Mouse (Mus musculus) frontal cortex, postnatal 14 days (tissue): ENCODE results near the gene Arhgef3.

ENCODE experiments used
- DNase-seq, 2 experiments: peaks; one replicate each; pipeline ENCODE4 v3.0.0; 2022; ENCODE audit warnings: low spot score in 2 of 2

Gene Arhgef3

DNA sequence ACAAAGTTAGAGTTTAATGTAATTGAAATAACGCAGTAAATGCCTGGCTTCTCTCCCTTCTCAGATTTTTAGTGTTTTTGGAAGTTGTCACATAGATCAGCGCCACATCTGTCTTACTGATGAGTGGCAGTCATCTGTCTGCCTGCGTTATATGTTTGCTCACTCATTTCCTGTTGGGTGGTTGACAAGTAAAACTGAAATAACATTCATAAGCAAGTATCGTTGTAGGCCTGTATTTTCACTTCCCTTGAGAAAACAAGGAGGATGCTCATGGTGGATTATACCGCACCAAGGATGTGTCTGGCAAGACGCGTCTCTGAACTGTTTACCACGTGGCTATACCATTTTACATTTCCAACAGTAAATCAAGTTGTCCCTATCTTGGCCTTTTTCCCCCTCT, 298.0 kb downstream of the Arhgef3 start:
- DNase-seq, result no peak

DNA sequence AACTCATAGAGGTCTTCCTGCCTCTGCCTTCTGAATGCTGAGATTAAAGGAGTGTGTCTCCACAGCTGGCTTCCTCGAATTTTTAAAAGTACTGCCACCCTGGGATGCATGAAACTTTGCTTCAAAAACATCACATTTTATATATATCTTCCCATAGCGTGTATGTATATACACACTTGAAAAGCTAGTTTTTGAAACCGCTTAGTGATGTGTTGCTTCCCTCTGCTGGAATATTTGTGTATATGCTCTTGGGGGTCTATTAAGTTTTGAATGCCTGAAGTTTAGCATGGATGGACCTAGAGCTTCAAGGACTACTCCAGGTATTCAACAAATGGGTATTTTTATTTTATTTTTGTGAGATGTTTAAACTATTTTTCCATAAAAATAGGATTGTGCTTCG, 299.3 kb downstream of the Arhgef3 start:
- DNase-seq, result no peak

DNA sequence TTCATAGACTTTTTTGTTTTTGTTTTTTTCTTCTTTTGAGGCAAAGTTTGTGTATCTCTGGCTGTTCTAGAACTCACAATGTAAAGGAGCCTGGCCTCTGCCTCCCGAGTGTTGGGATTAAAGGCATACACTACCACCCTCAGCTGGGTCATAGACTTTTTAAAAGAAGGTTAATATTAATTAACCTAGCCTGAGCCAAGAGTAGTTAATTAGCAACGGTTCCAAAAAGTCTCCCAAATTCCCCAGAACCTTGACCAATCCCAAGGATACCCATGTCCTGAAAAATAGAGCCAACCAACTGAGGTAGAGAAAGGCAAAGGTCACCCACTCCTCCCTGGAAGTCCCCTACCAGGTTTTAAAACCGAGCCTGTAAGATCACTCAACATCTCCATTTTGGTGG, 306.1 kb downstream of the Arhgef3 start:
- DNase-seq, result no peak

DNA sequence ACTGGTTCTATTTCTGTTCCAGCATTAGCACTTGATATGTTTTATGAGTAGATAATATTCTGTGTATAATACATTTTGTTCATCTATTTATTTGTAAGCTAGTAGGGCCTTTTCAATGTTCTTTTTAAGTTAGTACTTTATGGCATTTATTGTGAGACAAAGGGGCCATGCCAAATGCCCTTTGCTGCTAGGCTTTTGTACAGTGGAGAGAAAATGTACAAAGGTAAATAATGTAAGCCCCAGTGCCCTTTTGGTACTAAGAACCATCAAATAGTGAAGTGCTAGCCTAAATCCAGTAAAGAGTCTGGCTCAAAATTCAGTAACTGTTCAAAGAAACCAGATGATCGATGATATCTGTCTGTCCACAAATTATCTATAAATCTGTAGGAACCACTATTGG, 307.6 kb downstream of the Arhgef3 start:
- DNase-seq, result no peak

DNA sequence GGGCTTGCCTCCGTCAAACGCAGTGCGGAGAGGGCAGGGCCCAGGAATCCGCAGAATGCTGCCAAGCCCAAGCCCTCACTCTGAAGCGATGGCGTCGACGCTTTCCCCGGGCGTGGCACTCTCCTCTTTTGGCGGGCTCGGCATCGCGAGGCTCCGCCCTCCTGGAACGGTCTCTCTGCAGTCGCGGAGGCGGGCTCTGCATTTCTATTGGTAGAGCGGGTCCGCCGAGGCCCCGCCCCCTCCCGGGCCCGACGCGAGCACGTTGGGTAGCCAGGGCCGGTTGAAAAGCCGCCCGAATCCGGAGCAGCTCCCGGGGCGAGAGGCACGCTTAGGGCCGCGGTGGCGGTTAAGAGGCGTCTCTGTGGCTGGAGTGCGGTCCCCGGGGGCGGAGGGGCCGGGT, 313.9 kb downstream of the Arhgef3 start, which contains the start of gene Fam208a:
TSS of gene Fam208a (plus strand) at position 262 of the 400 bp plus-strand sequence.
- DNase-seq, result peak; percentile 86 to 87

DNA sequence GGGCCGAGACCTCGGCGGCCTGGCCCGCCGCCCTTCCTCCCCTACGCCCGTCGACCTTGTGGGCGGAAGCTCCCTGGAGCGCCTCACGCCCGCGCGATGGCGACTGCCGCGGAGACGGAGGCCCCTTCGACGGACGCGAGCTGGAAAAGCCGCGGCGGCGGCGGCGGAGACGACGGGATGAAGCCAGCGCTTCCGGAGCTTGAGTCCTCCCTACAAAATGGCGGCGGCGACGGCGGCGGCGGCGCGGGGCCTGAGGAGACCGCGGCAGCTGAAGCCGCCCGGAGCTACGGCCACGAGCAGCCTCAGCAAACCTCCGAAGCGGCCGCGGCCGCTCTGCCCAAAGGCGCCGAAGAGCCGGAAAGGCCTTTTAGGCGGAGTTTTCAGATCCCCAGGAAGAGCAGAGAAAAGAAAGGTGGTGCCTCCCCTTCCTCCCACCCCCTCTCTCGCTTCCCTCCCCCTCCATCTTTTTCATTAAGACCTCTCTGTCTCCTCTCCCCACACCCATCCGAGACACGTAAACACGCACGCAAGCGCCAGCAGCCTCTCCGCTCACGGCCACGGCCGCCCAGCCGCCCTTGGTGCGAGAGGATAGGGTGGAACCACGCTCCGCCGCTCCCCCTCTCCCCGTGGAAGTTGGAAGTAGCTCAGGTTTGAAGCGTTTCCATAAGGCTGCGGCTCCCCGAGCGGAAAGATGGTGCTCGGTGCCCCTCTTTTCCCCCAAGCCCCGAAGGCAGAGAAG, 314.4 kb downstream of the Arhgef3 start:
- DNase-seq, result peak; percentile 75 to 78

DNA sequence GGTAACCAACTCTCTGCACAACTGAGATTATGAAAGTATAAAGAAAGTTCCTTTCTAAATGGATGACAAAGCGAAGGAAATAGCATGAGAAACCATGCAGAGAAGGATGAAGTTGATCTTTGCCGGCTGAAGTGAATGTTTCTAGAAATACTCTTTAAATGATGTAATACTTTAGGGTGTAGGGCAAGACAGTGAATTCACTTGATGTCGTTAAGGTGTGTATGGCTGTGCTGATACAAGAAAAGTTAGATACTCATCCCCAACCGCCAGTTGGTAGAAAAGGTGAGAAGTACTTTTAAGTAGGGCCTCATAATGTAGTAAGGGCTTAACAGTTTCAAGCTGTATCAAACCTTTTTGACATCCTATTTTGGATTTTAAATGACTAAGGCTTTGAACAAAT, 315.6 kb downstream of the Arhgef3 start:
- no peak for DNase-seq

DNA sequence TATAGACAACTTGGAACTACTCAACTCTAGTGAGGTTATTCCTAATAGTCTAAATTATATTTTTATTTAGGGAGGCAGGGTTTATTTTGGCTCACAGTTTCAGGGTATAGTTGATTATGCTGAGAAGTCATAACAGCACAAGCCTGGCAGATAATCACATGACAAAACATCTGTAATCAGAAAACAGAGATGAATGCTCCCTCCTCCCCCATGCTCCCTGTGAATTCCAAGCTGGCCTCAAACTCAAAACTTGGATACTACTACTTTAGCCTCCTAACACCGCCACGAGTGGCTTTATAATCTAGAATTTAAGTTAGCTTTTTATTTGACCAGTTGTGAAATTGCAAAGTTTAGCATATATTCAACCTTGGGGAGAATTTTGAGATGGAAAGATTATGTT, 317.4 kb downstream of the Arhgef3 start:
- no peak for DNase-seq

DNA sequence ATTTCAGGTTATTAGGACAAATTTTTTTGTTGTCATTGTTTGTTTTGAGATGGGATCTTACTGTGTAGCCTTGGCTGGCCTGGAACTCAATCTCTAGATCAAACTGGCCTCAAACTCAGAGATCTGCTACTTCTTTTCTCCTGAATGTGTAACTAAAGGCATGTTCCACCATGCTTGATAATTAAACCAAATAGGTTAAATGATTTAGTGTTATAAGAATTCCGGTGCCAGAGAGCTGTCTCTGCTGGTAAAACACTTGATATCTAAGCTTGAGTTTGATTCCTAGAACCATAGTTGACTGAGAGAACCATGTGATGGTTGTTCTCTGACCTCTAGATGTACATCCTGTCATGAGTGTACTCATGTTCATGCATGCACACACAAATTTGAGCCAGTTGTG, 321.4 kb downstream of the Arhgef3 start:
- DNase-seq, result no peak

DNA sequence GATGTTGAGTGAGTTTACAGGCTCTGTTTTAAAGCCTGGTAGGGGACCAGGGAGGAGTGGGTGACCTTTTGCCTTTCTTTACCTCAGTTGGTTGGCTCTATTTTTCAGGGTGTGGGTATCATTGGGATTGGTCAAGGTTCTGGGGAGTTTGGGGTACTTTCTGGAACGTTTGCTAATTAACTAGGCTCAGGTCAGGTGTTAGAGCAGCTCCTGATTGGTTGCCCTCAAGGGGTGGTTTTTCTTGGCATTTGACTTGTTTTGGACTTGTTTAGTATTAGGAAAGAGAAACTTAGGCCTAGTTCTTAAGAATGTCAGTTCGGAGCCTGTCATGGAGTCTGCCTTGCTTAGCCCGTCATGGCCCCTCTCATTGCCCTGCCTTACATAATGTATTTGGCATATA, 322.1 kb downstream of the Arhgef3 start:
- DNase-seq, result no peak

DNA sequence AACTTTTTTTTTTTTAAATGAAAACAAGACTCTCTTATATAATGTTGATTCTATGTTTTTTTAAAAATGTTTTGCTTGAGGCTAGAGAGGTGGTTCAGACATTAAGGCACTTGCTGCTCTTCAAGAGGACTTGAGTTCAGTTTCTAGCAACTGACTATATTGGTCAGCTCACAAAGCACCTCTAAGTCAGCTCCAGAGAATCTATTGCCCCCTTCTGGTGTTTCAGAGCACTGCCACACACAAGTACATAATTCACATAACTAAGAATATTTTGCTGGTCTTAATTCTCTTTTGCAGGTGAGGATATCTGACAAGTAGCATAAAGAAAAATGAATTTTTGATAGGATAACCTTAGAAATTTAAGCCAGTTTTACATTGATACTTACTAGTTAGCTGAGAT, 326.2 kb downstream of the Arhgef3 start:
- DNase-seq, result no peak

DNA sequence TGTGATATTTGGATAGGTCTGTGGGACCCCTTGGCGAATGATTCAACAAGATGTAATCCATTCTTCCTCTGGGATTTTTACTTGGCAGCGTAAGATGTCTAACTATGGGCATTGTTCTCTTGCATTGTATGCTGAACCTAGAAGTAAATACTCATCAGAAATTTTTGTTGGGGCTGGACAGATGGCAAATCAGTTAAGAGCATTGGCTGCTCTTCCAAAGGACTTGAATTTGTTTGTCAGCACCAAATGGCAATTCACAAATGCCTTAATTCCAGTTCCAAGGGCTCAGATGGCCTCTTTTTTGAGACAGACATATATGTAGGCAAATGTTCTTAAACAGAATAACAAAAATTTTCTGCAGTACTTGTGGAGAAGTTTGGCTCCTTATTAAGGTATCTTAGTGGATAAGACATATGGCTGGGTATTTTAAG, 330.2 kb downstream of the Arhgef3 start:
- no peak for DNase-seq

DNA sequence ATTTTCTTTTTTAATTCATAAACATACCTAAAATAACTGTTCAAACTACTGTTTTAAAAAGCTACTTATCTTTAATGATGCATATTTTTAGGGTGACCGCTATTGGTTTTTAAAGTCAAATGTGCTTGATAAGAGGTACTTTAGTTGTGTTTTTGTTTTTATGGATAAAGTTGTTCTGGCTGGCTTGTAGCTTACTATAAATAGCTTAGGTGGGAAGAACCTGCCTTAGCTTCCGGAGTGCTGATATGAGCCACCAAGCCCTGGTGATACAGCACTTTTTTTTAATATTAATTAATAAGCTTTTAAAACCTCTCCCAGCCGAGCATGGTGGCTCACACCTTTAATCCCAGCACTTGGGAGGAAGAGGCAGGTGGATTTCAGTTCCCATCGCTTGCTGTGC, 332.3 kb downstream of the Arhgef3 start:
- no peak for DNase-seq
